Mouse (Mus musculus): ENCODE measurements around the gene Lrch1.

- TF ChIP-seq ZC3H11A (IDR thresholded peaks at IDR 0.05; ENCODE audit: borderline replicate concordance, low read depth, low read length): no peak
- TF ChIP-seq MAFK (IDR thresholded peaks at IDR 0.05; ENCODE audit: insufficient read depth, low read depth, low read length): no peak
- no peak for TF ChIP-seq ZNF384 (IDR thresholded peaks at IDR 0.05; ENCODE audit: low read depth, low read length)
- no peak for TF ChIP-seq CHD2 (IDR thresholded peaks at IDR 0.05; ENCODE audit: low read depth, low read length)
Observed at GRCm38 (mm10) chr14:74859154-74859553, 88.5 kb downstream of the Lrch1 start.

All from ES-E14 (cell line).